Mouse (Mus musculus): Measurements from ENCODE around the gene Ttll7. TPM values are rescaled to one million over a fixed set of nuclear protein-coding genes. Genes with fewer than 3 reads are reported as not detected.

Gene Ttll7
- polyA plus RNA-seq, 1 experiment, result not detected

DNA sequence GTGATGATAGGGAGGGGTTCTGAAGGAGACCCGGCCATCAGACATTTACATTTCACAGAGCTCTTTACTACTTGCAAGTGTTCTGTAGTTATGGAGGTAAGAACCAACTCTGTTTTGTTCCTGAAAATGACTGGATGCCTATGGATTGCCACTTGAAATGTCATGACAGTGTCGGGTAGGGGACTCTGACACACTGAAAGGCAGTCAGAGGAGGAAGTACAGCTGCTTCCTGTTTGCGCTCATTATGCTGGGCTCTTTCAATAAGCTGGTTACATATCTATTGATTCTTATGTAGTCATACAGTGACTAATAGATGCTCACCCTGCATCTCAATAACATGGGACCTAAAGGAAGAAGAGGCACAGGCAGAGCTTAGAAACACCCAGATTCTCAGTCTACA lies 148.8 kb downstream of the Ttll7 start:
- TF ChIP-seq TAL1 (IDR thresholded peaks at IDR 0.05; ENCODE audit: low read length) (no peak), GATA1 (IDR thresholded peaks at IDR 0.05; ENCODE audit: low read length) (no peak)
- Histone ChIP-seq H3K27me3 (ENCODE audit: control insufficient read depth) (no peaks in the 10 kb centered on the region), H3K9me3 (ENCODE audit: control insufficient read depth, low read length) (no peaks in the 10 kb centered on the region), H3K4me3 (replicated peaks) (no peak overlapping the region), H3K4me1 (ENCODE audit: control insufficient read depth) (no peaks in the 10 kb centered on the region), H3K36me3 (ENCODE audit: control insufficient read depth) (no peaks in the 10 kb centered on the region)

DNA sequence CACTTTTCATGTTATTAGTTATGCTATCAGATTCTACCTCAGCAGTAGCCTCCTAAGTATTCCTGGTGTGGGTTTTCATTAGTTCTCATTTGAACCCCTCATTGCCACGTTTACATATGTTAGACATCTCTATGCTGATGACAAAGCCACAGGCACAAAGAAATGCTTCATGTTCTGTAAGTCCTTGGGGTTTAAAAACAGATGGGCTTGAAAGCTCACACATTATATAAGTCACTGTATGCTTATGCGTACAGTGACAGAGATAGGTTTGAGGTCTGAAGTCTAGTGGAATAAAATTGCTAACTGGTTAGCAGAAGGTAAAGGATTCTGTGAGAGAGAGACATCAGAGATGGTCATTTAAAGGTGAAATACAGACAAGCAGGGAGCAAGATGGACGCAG lies 149.4 kb downstream of the Ttll7 start:
- Histone ChIP-seq H3K4me1 (ENCODE audit: control insufficient read depth) (no peaks in the 10 kb centered on the region), H3K27me3 (ENCODE audit: control insufficient read depth) (no peaks in the 10 kb centered on the region), H3K4me3 (replicated peaks) (no peak overlapping the region), H3K36me3 (ENCODE audit: control insufficient read depth) (no peaks in the 10 kb centered on the region), H3K9me3 (ENCODE audit: control insufficient read depth, low read length) (no peaks in the 10 kb centered on the region)
- TF ChIP-seq TAL1 (IDR thresholded peaks at IDR 0.05; ENCODE audit: low read length), result no peak
- TF ChIP-seq GATA1 (IDR thresholded peaks at IDR 0.05; ENCODE audit: low read length), result no peak

DNA sequence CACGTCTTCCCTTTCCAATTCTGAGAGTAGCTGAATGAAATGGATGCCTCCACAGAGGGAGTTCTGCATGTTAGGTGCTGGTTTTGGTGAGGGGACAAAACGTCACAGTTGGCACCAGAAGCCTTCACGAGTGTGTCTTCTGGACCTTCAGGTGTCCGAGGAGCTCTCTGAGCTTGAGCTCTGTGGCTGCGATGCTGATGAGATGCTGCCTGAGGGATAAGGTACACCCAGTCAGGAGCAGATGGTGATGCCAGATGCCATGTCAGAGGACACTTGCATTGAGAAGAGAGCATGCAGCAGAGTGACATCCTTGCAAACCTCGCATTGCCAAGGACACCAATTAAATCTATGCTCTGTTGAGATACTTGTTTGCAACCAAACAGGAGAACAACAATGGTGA lies 164.3 kb downstream of the Ttll7 start:
- peaks cover 7% of the 10 kb centered on the region; the same call in 1 of the 2 replicates for H3K9me3 ChIP-seq (ENCODE audit: control insufficient read depth, low read length)
- TF ChIP-seq TAL1 (IDR thresholded peaks at IDR 0.05; ENCODE audit: low read length), result no peak
- no peak for TF ChIP-seq GATA1 (IDR thresholded peaks at IDR 0.05; ENCODE audit: low read length)
- no peak overlapping the region for H3K4me3 ChIP-seq (replicated peaks)
- H3K4me1 ChIP-seq (ENCODE audit: control insufficient read depth), result no peaks in the 10 kb centered on the region
- H3K27me3 ChIP-seq (ENCODE audit: control insufficient read depth), result no peaks in the 10 kb centered on the region
- H3K36me3 ChIP-seq (ENCODE audit: control insufficient read depth), result no peaks in the 10 kb centered on the region

DNA sequence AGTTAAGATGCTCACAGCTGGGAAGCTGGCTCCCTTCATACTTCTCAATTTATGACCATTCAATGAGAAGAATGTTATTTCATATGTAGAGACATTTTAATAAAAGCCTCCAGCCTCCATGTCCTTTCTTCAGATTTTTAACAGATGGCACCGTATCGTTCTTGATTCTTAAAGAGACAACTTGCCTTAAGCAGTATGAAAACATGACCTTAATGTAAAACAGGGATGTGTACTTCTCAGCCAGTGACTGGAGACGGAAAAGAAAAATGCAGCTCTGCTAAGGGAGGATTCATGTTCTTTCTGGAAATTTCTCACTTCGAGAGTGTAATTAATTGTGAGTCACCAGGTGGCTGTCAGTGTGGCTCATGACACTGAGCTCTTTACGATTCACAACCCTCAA lies 167.3 kb downstream of the Ttll7 start:
- TF ChIP-seq GATA1 (IDR thresholded peaks at IDR 0.05; ENCODE audit: low read length), result no peak
- TF ChIP-seq TAL1 (IDR thresholded peaks at IDR 0.05; ENCODE audit: low read length), result no peak
- H3K27me3 ChIP-seq (ENCODE audit: control insufficient read depth), result no peaks in the 10 kb centered on the region
- no peak overlapping the region for H3K4me3 ChIP-seq (replicated peaks)
- H3K9me3 ChIP-seq (ENCODE audit: control insufficient read depth, low read length), result peaks cover 11% of the 10 kb centered on the region; the same call in 1 of the 2 replicates
- no peaks in the 10 kb centered on the region for H3K36me3 ChIP-seq (ENCODE audit: control insufficient read depth)
- H3K4me1 ChIP-seq (ENCODE audit: control insufficient read depth), result no peaks in the 10 kb centered on the region

DNA sequence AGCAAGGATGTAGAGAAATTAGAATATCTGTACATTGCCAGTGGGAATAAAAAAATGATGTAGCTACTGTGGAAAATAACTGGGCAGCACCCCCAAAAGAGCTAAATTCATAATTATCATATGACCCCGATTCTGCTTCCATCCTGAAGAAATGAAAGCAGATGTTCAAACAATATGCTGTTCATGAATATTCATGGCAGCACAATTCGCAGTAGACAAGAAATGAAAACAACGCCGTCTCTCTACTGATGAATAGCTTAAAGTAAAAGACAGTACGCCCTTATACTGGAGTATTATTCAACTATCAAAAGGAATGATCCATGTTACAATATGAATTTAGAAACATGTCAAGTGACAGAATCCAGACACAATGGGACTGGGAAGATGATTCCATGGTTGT lies 174.1 kb downstream of the Ttll7 start:
- Histone ChIP-seq H3K9me3 (ENCODE audit: control insufficient read depth, low read length) (peaks cover 33% of the 10 kb centered on the region), H3K36me3 (ENCODE audit: control insufficient read depth) (no peaks in the 10 kb centered on the region), H3K27me3 (ENCODE audit: control insufficient read depth) (no peaks in the 10 kb centered on the region), H3K4me3 (replicated peaks) (no peak overlapping the region), H3K4me1 (ENCODE audit: control insufficient read depth) (no peaks in the 10 kb centered on the region)
- TF ChIP-seq GATA1 (IDR thresholded peaks at IDR 0.05; ENCODE audit: low read length), result no peak

DNA sequence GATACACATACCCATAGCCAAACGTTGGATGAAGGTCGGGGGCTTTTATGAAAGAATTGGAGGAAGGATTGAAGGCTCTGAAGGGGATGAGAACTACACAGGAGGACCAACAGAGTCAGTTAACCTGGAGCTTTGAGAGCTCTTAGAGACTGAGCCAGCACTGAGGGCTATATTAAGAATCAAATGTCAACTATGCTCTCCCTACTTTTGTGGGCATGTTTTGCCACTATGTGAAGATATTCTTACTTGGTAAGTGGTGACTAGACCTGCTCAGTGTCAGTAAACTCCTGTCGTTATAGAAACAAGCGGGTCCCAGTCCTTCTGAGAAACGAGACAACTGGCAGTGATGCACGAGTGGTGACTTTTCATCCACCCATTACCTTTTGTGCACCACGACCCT lies 176.2 kb downstream of the Ttll7 start:
- no peaks in the 10 kb centered on the region for H3K36me3 ChIP-seq (ENCODE audit: control insufficient read depth)
- no peak overlapping the region for H3K4me3 ChIP-seq (replicated peaks)
- H3K27me3 ChIP-seq (ENCODE audit: control insufficient read depth), result no peaks in the 10 kb centered on the region
- TF ChIP-seq TAL1 (IDR thresholded peaks at IDR 0.05; ENCODE audit: low read length) (no peak), GATA1 (IDR thresholded peaks at IDR 0.05; ENCODE audit: low read length) (no peak)
- no peaks in the 10 kb centered on the region for H3K4me1 ChIP-seq (ENCODE audit: control insufficient read depth)
- H3K9me3 ChIP-seq (ENCODE audit: control insufficient read depth, low read length), result peaks cover 33% of the 10 kb centered on the region

DNA sequence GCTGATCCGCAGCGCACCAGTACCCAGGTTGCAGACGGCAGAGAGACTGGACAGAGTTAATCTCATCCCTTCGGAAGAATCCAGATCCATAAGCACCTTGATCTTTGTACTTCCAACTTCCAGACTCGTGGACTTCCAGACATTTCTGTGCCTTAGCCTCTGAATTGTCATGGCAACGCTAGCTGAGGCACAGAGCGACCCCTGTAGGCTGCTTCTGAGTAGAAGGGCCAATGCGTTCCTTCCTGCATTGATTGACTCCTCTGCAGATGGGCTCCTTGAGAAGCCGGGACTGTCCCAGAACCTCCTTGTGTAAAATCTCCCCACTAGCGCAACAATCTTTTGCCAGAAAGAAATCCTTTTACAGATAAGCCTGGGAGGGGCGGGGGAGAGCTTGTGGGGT lies 177.6 kb downstream of the Ttll7 start:
- Histone ChIP-seq H3K4me3 (replicated peaks) (no peak overlapping the region), H3K27me3 (ENCODE audit: control insufficient read depth) (no peaks in the 10 kb centered on the region), H3K36me3 (ENCODE audit: control insufficient read depth) (no peaks in the 10 kb centered on the region), H3K9me3 (ENCODE audit: control insufficient read depth, low read length) (peaks cover 29% of the 10 kb centered on the region), H3K4me1 (ENCODE audit: control insufficient read depth) (no peaks in the 10 kb centered on the region)
- TF ChIP-seq GATA1 (IDR thresholded peaks at IDR 0.05; ENCODE audit: low read length) (no peak), TAL1 (IDR thresholded peaks at IDR 0.05; ENCODE audit: low read length) (no peak)

DNA sequence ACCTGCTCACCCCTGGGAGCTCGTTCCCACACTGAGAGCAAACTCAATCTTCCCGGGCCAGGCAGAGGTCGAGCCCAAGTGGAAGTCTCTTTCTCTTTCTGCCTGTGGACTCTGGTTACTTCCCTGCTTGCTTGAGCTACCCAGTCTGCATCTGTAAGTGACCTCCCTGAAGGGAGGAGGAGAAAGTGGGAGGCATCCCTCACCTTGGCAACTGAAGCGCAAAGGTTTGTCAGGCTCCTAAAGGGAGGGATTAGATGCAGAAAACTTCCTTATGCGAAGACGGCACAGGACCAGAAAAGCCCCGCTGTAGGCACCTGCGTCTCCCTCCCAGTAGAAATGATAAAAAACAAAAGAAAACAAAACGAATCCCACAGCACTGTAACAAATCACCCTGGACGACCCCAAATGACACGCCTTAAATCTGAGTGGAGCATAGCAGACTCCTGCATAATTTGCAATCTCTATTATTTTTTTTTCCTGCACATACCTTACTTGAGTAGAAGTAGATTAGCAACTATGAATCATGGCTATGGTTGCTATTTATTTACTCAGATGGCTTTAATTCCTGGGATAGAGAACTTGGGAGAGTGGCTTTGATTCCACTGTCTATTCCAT lies 178.2 kb downstream of the Ttll7 start:
- Histone ChIP-seq H3K9me3 (ENCODE audit: control insufficient read depth, low read length) (peaks cover 23% of the 10 kb centered on the region), H3K4me1 (ENCODE audit: control insufficient read depth) (no peaks in the 10 kb centered on the region), H3K4me3 (replicated peaks) (no peak overlapping the region), H3K27me3 (ENCODE audit: control insufficient read depth) (no peaks in the 10 kb centered on the region), H3K36me3 (ENCODE audit: control insufficient read depth) (no peaks in the 10 kb centered on the region)
- TF ChIP-seq GATA1 (IDR thresholded peaks at IDR 0.05; ENCODE audit: low read length), result no peak
- no peak for TF ChIP-seq TAL1 (IDR thresholded peaks at IDR 0.05; ENCODE audit: low read length)

Other genes with a start within 250 kb of the Ttll7 start
- not detected in 2 replicates for gene Dnase2b, start 236.8 kb upstream of the Ttll7 start, polyA plus RNA-seq (2012)
- not detected in 2 replicates for gene 4930503B20Rik, start 201.1 kb upstream of the Ttll7 start, polyA plus RNA-seq (2012)
- gene Samd13, start 166.8 kb upstream of the Ttll7 start, polyA plus RNA-seq (2012), result not detected in 2 replicates
- gene Prkacb, start 39.4 kb upstream of the Ttll7 start, polyA plus RNA-seq (2012), result 0.06 and 0.10 TPM in 2 replicates

Data from erythroblast, embryonic 14.5 days (primary cell).